Mouse (Mus musculus) liver, postnatal 0 days (tissue): Measurements from ENCODE around the gene Mrpl30.

ENCODE experiments used
- CTCF ChIP-seq: sonication (generic); IDR thresholded peaks from 2 replicates; pipeline ENCODE4 v1.5.1; 2016; ENCODE audit warnings: antibody characterized with exemption, low read depth
- EP300 ChIP-seq: IDR thresholded peaks from 2 replicates; pipeline ENCODE4 v1.6.1; 2016; ENCODE audit warnings: antibody characterized with exemption, low read depth, mild to moderate bottlenecking

- no peak for TF ChIP-seq CTCF
- TF ChIP-seq EP300 = no peak
Measured at GRCm38 (mm10) chr1:37894606-37895005, 4.3 kb downstream of the Mrpl30 start.
